Mouse (Mus musculus): ENCODE results near the gene Supv3l1.

The Supv3l1 gene

GRCm38 (mm10) chr10:62412906-62413605 is 36.5 kb downstream of the Supv3l1 start:
- DNase-seq: peak; percentile 8

GRCm38 (mm10) chr10:62411431-62412410 is 37.8 kb downstream of the Supv3l1 start:
- no peak for DNase-seq

GRCm38 (mm10) chr10:62410943-62411342 is 38.6 kb downstream of the Supv3l1 start:
- DNase-seq: peak; percentile 78

GRCm38 (mm10) chr10:62404901-62405300 is 44.6 kb downstream of the Supv3l1 start:
- peak; percentile 63 for DNase-seq

GRCm38 (mm10) chr10:62401641-62402111 is 47.9 kb downstream of the Supv3l1 start:
- no peak for DNase-seq

GRCm38 (mm10) chr10:62383011-62383410 is 66.5 kb downstream of the Supv3l1 start:
- DNase-seq: no peak

GRCm38 (mm10) chr10:62380936-62381335 is 68.6 kb downstream of the Supv3l1 start:
- no peak for DNase-seq

GRCm38 (mm10) chr10:62379808-62380207 is 69.7 kb downstream of the Supv3l1 start, which contains the start of gene Hk1:
Gene Hk1 (minus strand): TSS chr10:62379908.
- DNase-seq: no peak

All from embryo, embryonic 11 days (tissue).